Mouse (Mus musculus): ENCODE measurements around the gene Tmem274. TPM values are rescaled to one million over a fixed set of nuclear protein-coding genes. Genes with fewer than 3 reads are reported as not detected.

Gene Tmem274
- polyA plus RNA-seq, 1 experiment from 2014 or later = 0.41 TPM

GRCm38 (mm10) chr4:149461579-149462304, 15.4 kb upstream of the Tmem274 start:
- H3K36me3 ChIP-seq (ENCODE audit: control insufficient read depth, insufficient read depth) = no peaks in the 10 kb centered on the region
- no peaks in the 10 kb centered on the region for H3K27me3 ChIP-seq (ENCODE audit: control insufficient read depth, insufficient read depth, low read length)
- no peak overlapping the region for H3K9ac ChIP-seq (ENCODE audit: low read length)
- no peak overlapping the region for H3K4me3 ChIP-seq (ENCODE audit: low read length)
- 51% methylated on average over 7 of the region's 7 CpGs for WGBS
- H3K4me1 ChIP-seq (ENCODE audit: control insufficient read depth, insufficient read depth, low read length) = peaks cover 10% of the 10 kb centered on the region
- H3K27ac ChIP-seq (ENCODE audit: low read length) = no peak overlapping the region
- no peaks in the 10 kb centered on the region for H3K9me3 ChIP-seq (replicated peaks; ENCODE audit: control insufficient read depth, low read length)
- no peak for ATAC-seq (replicated peaks; ENCODE audit: extremely low read depth, insufficient read depth, low FRiP score)
- H3K4me2 ChIP-seq (ENCODE audit: low read depth, low read length) = no peak overlapping the region

- peaks cover 10% of the 10 kb centered on the region for H3K4me1 ChIP-seq (ENCODE audit: control insufficient read depth, insufficient read depth, low read length)
- H3K36me3 ChIP-seq (ENCODE audit: control insufficient read depth, insufficient read depth) = peaks cover 2% of the 10 kb centered on the region; the same call in 1 of the 2 replicates
- H3K4me2 ChIP-seq (ENCODE audit: low read depth, low read length) = no peak overlapping the region
- WGBS = 70% methylated on average over 6 of the region's 6 CpGs
- H3K4me3 ChIP-seq (ENCODE audit: low read length) = no peak overlapping the region
- no peak overlapping the region for H3K9ac ChIP-seq (ENCODE audit: low read length)
- ATAC-seq (replicated peaks; ENCODE audit: extremely low read depth, insufficient read depth, low FRiP score) = no peak
- no peak overlapping the region for H3K27ac ChIP-seq (ENCODE audit: low read length)
- H3K9me3 ChIP-seq (replicated peaks; ENCODE audit: control insufficient read depth, low read length) = no peaks in the 10 kb centered on the region
- no peaks in the 10 kb centered on the region for H3K27me3 ChIP-seq (ENCODE audit: control insufficient read depth, insufficient read depth, low read length)
Measured at GRCm38 (mm10) chr4:149462305-149462971, 14.7 kb upstream of the Tmem274 start.

GRCm38 (mm10) chr4:149463435-149463950, 13.7 kb upstream of the Tmem274 start:
- Histone ChIP-seq H3K9ac (ENCODE audit: low read length) (no peak overlapping the region), H3K4me2 (ENCODE audit: low read depth, low read length) (no peak overlapping the region), H3K4me3 (ENCODE audit: low read length) (no peak overlapping the region), H3K4me1 (ENCODE audit: control insufficient read depth, insufficient read depth, low read length) (peaks cover 5% of the 10 kb centered on the region), H3K9me3 (replicated peaks; ENCODE audit: control insufficient read depth, low read length) (no peaks in the 10 kb centered on the region), H3K27ac (ENCODE audit: low read length) (no peak overlapping the region), H3K36me3 (ENCODE audit: control insufficient read depth, insufficient read depth) (peaks cover 8% of the 10 kb centered on the region), H3K27me3 (ENCODE audit: control insufficient read depth, insufficient read depth, low read length) (no peaks in the 10 kb centered on the region)
- no peak for ATAC-seq (replicated peaks; ENCODE audit: extremely low read depth, insufficient read depth, low FRiP score)
- 58% methylated on average over 6 of the region's 6 CpGs for WGBS

- no peak overlapping the region for H3K4me3 ChIP-seq (ENCODE audit: low read length)
- no peak overlapping the region for H3K27ac ChIP-seq (ENCODE audit: low read length)
- H3K9me3 ChIP-seq (replicated peaks; ENCODE audit: control insufficient read depth, low read length) = no peaks in the 10 kb centered on the region
- H3K4me1 ChIP-seq (ENCODE audit: control insufficient read depth, insufficient read depth, low read length) = 0 out of 2 replicates have a peak, but pooled peaks cover 2% of the 10 kb centered on the region
- no peak overlapping the region for H3K9ac ChIP-seq (ENCODE audit: low read length)
- peaks cover 26% of the 10 kb centered on the region for H3K36me3 ChIP-seq (ENCODE audit: control insufficient read depth, insufficient read depth)
- no peak overlapping the region for H3K4me2 ChIP-seq (ENCODE audit: low read depth, low read length)
- no peaks in the 10 kb centered on the region for H3K27me3 ChIP-seq (ENCODE audit: control insufficient read depth, insufficient read depth, low read length)
- ATAC-seq (replicated peaks; ENCODE audit: extremely low read depth, insufficient read depth, low FRiP score) = peak; percentile 49; the same call in 1 of the 2 replicates
- WGBS = 91% methylated on average over 3 of the region's 3 CpGs
Measured at GRCm38 (mm10) chr4:149469557-149469956, 7.6 kb upstream of the Tmem274 start.

GRCm38 (mm10) chr4:149475096-149475495, 2.1 kb upstream of the Tmem274 start:
- peaks cover 13% of the 10 kb centered on the region for H3K36me3 ChIP-seq (ENCODE audit: control insufficient read depth, insufficient read depth)
- no peaks in the 10 kb centered on the region for H3K9me3 ChIP-seq (replicated peaks; ENCODE audit: control insufficient read depth, low read length)
- no peak overlapping the region for H3K4me3 ChIP-seq (ENCODE audit: low read length)
- WGBS = 57% methylated on average over 7 of the region's 7 CpGs
- H3K4me2 ChIP-seq (ENCODE audit: low read depth, low read length) = no peak overlapping the region
- ATAC-seq (replicated peaks; ENCODE audit: extremely low read depth, insufficient read depth, low FRiP score) = no peak
- H3K9ac ChIP-seq (ENCODE audit: low read length) = no peak overlapping the region
- no peaks in the 10 kb centered on the region for H3K27me3 ChIP-seq (ENCODE audit: control insufficient read depth, insufficient read depth, low read length)
- H3K4me1 ChIP-seq (ENCODE audit: control insufficient read depth, insufficient read depth, low read length) = 0 out of 2 replicates have a peak, but pooled peaks cover 2% of the 10 kb centered on the region
- H3K27ac ChIP-seq (ENCODE audit: low read length) = no peak overlapping the region

GRCm38 (mm10) chr4:149484566-149484965, 7.4 kb downstream of the Tmem274 start:
- no peak; the same call in 1 of the 2 replicates for ATAC-seq (replicated peaks; ENCODE audit: extremely low read depth, insufficient read depth, low FRiP score)

GRCm38 (mm10) chr4:149485053-149485824, 8.1 kb downstream of the Tmem274 start, which contains the start of the genes Nmnat1 and Lzic:
Gene Nmnat1 (minus strand): TSS chr4:149485202.
Gene Lzic (plus strand): TSS chr4:149485229.
- peak; percentile 98 for ATAC-seq (replicated peaks; ENCODE audit: extremely low read depth, insufficient read depth, low FRiP score)
- peak within 1 kb of the TSS; percentile 59 for H3K4me3 ChIP-seq (ENCODE audit: low read length)
- H3K9ac ChIP-seq (ENCODE audit: low read length) = peak within 1 kb of the TSS; percentile 78
- no peaks in the 10 kb centered on the region for H3K9me3 ChIP-seq (replicated peaks; ENCODE audit: control insufficient read depth, low read length)
- H3K4me2 ChIP-seq (ENCODE audit: low read depth, low read length) = peak within 1 kb of the TSS; percentile 80
- H3K27ac ChIP-seq (ENCODE audit: low read length) = peak within 1 kb of the TSS; percentile 87
- H3K4me1 ChIP-seq (ENCODE audit: control insufficient read depth, insufficient read depth, low read length) = peaks cover 16% of the 10 kb centered on the region
- peaks cover 25% of the 10 kb centered on the region for H3K36me3 ChIP-seq (ENCODE audit: control insufficient read depth, insufficient read depth)
- under 1% methylated on average over 60 of the region's 60 CpGs for WGBS
- H3K27me3 ChIP-seq (ENCODE audit: control insufficient read depth, insufficient read depth, low read length) = no peaks in the 10 kb centered on the region

More at GRCm38 (mm10) chr4:149484566-149484965, 7.4 kb downstream of the Tmem274 start:
- Histone ChIP-seq H3K4me2 (ENCODE audit: low read depth, low read length) (peak overlapping the region; percentile 80), H3K4me1 (ENCODE audit: control insufficient read depth, insufficient read depth, low read length) (peaks cover 16% of the 10 kb centered on the region), H3K27me3 (ENCODE audit: control insufficient read depth, insufficient read depth, low read length) (no peaks in the 10 kb centered on the region), H3K9me3 (replicated peaks; ENCODE audit: control insufficient read depth, low read length) (no peaks in the 10 kb centered on the region), H3K36me3 (ENCODE audit: control insufficient read depth, insufficient read depth) (peaks cover 20% of the 10 kb centered on the region), H3K4me3 (ENCODE audit: low read length) (peak overlapping the region; percentile 59), H3K9ac (ENCODE audit: low read length) (peak overlapping the region; percentile 78), H3K27ac (ENCODE audit: low read length) (peak overlapping the region; percentile 87)
- 45% methylated on average over 3 of the region's 3 CpGs for WGBS

- ATAC-seq (replicated peaks; ENCODE audit: extremely low read depth, insufficient read depth, low FRiP score) = no peak
- peak overlapping the region; percentile 80 for H3K4me2 ChIP-seq (ENCODE audit: low read depth, low read length)
- H3K4me3 ChIP-seq (ENCODE audit: low read length) = peak overlapping the region; percentile 59
- H3K9me3 ChIP-seq (replicated peaks; ENCODE audit: control insufficient read depth, low read length) = no peaks in the 10 kb centered on the region
- peaks cover 16% of the 10 kb centered on the region for H3K4me1 ChIP-seq (ENCODE audit: control insufficient read depth, insufficient read depth, low read length)
- WGBS = under 1% methylated on average over 10 of the region's 10 CpGs
- H3K27ac ChIP-seq (ENCODE audit: low read length) = peak overlapping the region; percentile 87
- H3K36me3 ChIP-seq (ENCODE audit: control insufficient read depth, insufficient read depth) = peaks cover 27% of the 10 kb centered on the region
- H3K9ac ChIP-seq (ENCODE audit: low read length) = peak overlapping the region; percentile 78
- H3K27me3 ChIP-seq (ENCODE audit: control insufficient read depth, insufficient read depth, low read length) = no peaks in the 10 kb centered on the region
Measured at GRCm38 (mm10) chr4:149485825-149486206, 8.6 kb downstream of the Tmem274 start.
